Mouse (Mus musculus) c-Kit-positive CD71-positive TER-119-positive erythroid progenitor cells, embryonic 14.5 days (primary cell): Measurements from ENCODE around the gene Kbtbd4.
A peak's percentile ranks its signal among the peaks of the same experiment; 100 is the strongest.
"Not testable (repeated sequence)": the region's sequence is repeated elsewhere in the genome, so short reads cannot be mapped to it uniquely, and the experiment has no call there.

Experiments
- DNase-seq: peaks from one replicate; pipeline ENCODE4 v3.0.0-alpha.2; 2013; ENCODE audit warnings: low spot score

Kbtbd4 gene

DNA sequence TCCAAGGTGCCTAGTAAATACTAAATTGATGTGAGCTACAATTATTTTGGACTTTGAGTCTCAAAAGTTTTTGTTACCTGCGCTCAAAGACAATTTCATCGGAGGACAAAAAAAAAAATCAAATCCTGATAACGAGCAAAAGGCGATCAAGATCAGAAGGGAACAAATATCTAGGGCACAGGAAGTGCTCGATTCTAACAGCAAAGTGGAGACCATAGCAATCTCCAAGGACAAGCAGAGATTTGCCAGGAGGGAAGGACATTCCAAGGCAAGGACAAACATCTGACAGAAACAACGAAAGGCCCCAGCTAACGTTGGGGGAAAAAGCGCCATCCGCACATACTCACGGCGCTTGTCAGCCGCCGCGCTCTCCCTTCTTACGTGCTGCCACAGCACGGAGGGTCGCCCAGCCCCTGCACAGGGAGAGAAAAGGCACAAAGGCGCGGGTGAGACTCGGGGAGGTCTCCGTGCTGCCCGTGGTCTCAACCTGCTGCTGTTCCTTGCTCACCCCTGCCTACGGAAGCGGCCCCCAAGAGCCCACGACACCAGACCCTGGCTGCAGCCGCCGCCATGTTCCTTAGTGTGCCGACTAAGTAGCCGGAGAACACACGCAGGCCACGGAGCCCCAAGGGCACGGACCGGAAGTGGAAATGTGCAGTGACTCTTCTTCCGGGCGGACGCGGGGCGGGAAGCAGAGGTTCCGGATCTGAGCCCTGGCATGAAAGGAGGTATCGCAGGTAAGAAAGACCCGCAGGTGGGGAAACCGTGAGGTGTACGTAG is at the start of gene Kbtbd4, which contains the start of gene Ndufs3:
Gene Kbtbd4, plus strand, starts transcription at position 665 of the 780 bp plus-strand sequence.
Gene Ndufs3, minus strand, starts transcription at position 752 of the 780 bp plus-strand sequence.
- DNase-seq: peak; percentile 91

DNA sequence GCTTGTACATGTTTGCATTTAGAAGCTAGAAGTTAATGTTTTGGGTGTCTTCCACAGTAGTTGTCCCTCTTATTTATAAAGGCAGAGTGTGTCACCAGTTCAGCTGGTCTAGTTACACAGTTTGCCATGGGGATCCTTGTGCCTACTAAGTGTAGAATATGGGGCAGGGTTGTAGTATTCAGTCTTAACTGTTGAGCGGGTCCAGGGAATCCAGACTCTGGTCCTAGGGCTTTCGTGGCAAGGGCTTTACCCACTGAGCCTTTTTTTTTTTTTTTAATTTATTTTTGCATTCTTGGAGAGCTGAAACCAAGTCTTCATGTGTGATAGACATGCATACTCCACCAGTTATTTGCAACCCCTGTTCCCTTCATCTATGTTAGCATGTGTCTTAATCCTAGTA is 43.1 kb upstream of the Kbtbd4 start:
- DNase-seq: no peak

GRCm38 (mm10) chr2:90864184-90864583 is 40.4 kb upstream of the Kbtbd4 start:
- no peak for DNase-seq

GRCm38 (mm10) chr2:90866524-90866923 is 38.0 kb upstream of the Kbtbd4 start:
- DNase-seq: peak; percentile 84

DNA sequence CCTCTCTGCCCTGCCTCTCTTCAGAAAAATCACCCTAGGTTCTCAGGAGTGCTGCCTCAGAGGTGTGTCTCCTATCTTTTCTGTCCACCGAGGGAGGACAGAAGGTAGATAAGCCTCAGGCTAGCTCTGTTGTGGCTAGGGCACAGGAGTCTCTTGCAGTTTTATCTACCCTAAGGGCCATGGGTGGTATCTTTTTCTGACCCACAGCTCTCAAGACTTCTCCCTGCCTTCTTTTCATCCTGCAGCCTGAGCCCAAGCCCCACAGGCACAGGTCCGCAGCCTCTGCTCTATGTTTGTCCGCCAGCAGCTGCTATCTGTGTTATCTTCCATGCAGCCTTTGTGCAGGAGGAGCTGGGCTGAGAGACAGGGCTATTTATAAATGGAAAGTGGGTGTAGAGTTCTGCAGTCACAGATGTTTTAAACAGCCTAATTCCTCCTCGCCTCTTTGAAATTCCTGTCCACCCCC is 34.4 kb upstream of the Kbtbd4 start:
- DNase-seq: peak; percentile 67

DNA sequence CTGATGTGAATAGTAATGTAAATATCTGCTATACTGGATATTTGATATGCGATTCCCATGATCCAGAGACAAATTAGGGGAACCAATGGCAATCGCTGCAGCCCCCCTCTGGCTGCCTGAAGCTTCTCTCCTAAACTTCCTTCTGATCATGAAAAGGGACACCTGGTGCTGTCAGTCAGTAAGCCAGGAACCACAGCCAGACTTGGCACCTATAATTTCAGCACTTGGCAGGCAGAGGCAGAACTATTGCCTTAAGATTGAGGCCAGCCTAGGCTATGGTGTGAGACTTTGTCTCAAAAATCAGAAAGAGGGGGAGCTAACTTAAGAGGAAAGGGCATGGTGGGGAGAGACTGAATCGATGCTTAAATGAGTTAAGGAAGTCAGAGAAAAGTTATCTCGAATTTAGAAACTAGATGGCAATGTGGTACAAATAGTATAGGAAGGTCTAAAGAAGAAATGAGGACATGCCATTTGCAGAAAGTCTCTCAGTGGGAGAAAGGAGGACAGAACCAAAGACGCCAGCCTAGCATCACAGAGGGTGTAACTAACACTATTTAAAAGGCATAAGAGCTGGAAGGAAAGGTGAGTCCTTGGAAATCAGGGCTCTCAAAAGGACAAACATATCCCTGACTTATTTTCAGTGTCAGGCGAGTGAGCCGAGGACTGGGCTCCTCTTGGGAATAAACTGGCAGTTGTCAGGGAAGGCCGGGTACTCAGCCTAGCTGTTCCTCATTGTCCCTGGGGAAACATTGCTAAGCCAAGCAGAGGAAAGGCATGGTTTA is 33.2 kb upstream of the Kbtbd4 start:
- DNase-seq: no peak

DNA sequence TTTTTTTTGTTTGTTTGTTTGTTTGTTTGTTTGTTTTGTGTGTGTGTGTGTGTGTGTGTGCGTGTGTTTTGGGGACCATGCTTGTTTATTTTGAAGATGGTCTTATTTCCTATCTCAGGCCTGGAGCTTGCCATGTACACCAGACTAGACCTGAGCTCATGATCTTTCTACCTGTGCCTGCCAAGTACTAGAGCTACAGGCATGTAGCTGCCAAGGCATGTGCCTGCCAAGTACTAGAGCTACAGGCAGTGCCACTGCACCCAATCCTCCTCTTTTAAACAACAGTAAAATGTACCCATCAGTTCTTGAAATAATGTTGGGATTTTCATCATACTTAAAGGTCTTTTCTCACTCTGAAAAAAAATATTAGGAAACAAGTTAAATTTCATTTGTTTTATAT is 30.5 kb upstream of the Kbtbd4 start:
- no peak for DNase-seq

GRCm38 (mm10) chr2:90875239-90875638 is 29.3 kb upstream of the Kbtbd4 start:
- no peak for DNase-seq

- no peak for DNase-seq
Observed at GRCm38 (mm10) chr2:90877584-90878259, 26.8 kb upstream of the Kbtbd4 start.

GRCm38 (mm10) chr2:90879419-90879818 is 25.1 kb upstream of the Kbtbd4 start:
- no peak for DNase-seq

DNA sequence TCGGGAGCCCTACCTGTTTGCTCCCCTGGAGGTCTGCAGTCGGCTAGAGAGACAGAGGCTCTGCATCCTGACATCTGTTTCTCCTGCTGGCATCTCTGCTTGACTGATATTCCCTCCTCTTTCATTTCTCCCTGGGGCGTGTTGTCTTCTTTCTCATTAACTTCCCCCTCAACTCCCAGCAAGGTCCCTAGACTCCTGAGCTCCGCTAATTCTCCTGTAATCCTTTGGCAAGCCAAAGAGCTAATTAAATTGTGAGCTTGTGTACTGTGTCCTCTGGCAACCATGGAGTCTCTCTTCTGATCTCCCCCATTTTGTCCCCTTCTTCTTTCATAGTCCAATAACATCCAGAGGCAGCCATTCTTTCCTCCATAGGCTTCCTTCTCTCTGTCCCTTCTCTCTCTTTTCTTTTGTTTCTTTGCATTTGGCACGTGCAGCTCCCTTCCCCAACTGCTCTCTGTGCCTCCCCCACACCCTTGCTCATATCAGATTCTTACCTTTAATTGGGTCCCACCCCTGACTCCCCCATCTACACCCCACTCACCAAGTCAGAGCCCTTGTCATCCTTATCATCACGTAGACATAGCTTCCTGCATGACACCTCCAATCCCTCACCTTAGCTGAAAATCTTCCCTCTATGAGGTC is 24.3 kb upstream of the Kbtbd4 start:
- DNase-seq: no peak

GRCm38 (mm10) chr2:90881824-90882223 is 22.7 kb upstream of the Kbtbd4 start:
- DNase-seq: no peak

GRCm38 (mm10) chr2:90885218-90886041 is 19.1 kb upstream of the Kbtbd4 start, which contains the start of gene C1qtnf4:
Gene C1qtnf4, plus strand, starts transcription at chr2:90885860.
- no peak for DNase-seq

GRCm38 (mm10) chr2:90886436-90886835 is 18.1 kb upstream of the Kbtbd4 start:
- no peak for DNase-seq

DNA sequence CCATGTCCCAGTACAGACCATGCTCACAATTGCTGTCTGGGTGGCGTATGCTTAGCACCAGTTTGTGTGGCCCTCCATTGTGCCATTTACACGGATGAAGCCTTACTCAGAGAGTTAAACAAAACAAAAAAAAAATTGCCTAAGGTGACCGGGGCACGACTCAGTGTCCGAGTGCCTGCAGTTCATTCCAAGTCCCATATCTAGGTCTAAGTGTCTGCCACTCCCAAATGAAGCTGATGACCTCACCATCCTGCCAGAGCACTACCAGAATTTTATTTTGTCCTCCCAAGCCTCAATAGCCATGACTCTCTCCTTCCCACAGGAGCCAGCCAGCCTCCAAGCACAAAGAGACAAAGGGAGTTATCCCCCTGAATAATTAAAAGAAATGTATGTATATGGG is 16.9 kb upstream of the Kbtbd4 start:
- DNase-seq: no peak

- DNase-seq: no peak
Observed at GRCm38 (mm10) chr2:90889550-90890548, 14.7 kb upstream of the Kbtbd4 start.

- DNase-seq: peak; percentile 80
Observed at GRCm38 (mm10) chr2:90893673-90894298, 10.8 kb upstream of the Kbtbd4 start.

DNA sequence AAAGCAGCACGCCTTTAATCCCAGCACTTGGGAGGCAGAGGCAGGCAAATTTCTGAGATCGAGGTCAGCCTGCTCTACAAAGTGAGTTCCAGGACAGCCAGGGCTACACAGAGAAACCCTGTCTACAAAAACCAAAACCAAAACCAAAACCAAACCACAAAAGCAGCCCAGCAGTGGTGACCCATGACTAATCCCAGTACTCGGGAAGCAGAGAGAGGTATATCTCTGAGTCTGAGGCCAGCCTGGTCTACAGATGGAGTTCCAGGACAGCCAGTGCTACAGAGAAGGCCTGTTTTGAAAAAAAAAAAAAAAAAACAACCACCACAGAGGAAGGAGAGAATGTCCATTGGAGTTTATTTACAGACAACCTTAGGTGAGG is 10.3 kb upstream of the Kbtbd4 start:
- not testable (repeated sequence) for DNase-seq

GRCm38 (mm10) chr2:90903398-90903797 is 1.1 kb upstream of the Kbtbd4 start:
- no peak for DNase-seq
